In genomic region chr11:120169208-120169992, GRCm38 (mm10) we compare ENCODE assay signal across 8 mouse cellular contexts. TPM values are rescaled to one million over a fixed set of nuclear protein-coding genes. Genes with fewer than 3 reads are reported as not detected.
DNase-seq lines count a peak whose midpoint lies in the region; ATAC-seq lines count a peak whose summit lies in the region.

No protein-coding gene starts in this region.

- peaks cover 11% of the 10 kb centered on the region; the same call in 1 of the 2 replicates for H3K4me1 ChIP-seq in forebrain, embryonic 14.5 days (ENCODE audit: control insufficient read depth, insufficient read depth, low read length)
- H3K4me1 ChIP-seq in lung, embryonic 16.5 days (replicated peaks; ENCODE audit: control insufficient read depth, insufficient read depth, low read length): peaks cover 11% of the 10 kb centered on the region; the same call in 1 of the 2 replicates

- H3K9me3 ChIP-seq in forebrain, embryonic 14.5 days (replicated peaks; ENCODE audit: control insufficient read depth, low read length): no peaks in the 10 kb centered on the region
- H3K9me3 ChIP-seq in lung, embryonic 16.5 days (ENCODE audit: control insufficient read depth, low read length): no peaks in the 10 kb centered on the region

- WGBS in forebrain, embryonic 14.5 days: 20% methylated on average over 21 of the region's 21 CpGs
- 19% methylated on average over 21 of the region's 21 CpGs for WGBS in lung, embryonic 16.5 days

- 0 out of 2 replicates have a peak overlapping the region, but pooled peaks have one; percentile 30 for H3K9ac ChIP-seq in forebrain, embryonic 14.5 days (ENCODE audit: low read length)
- peak overlapping the region; percentile 53 for H3K9ac ChIP-seq in lung, embryonic 16.5 days (ENCODE audit: low read length)

- H3K36me3 ChIP-seq in forebrain, embryonic 14.5 days (ENCODE audit: control insufficient read depth, insufficient read depth, low read length): no peaks in the 10 kb centered on the region
- H3K36me3 ChIP-seq in lung, embryonic 16.5 days (ENCODE audit: control insufficient read depth, insufficient read depth, low read length): no peaks in the 10 kb centered on the region

- ATAC-seq in cerebellum, adult (ENCODE audit: insufficient number of reproducible peaks, low FRiP score, low TSS enrichment): peak; percentile 52; the same call in 1 of the 2 replicates
- peak; percentile 80 for ATAC-seq in forebrain, embryonic 14.5 days
- peak; percentile 74 for ATAC-seq in lung, embryonic 16.5 days (ENCODE audit: low read depth)

- peak; percentile 47 for DNase-seq in MEL-GATA-1-ER (ENCODE audit: extremely low read depth, low read depth)
- DNase-seq in forebrain, embryonic 14.5 days (ENCODE audit: low spot score): peak; percentile 86
- DNase-seq in heart, postnatal 25 days (ENCODE audit: low spot score): peak; percentile 50
- peak; percentile 64 to 72 for DNase-seq in layer of hippocampus, adult 8-10 months (ENCODE audit: low spot score in 2 of 2)
- DNase-seq in right cerebral cortex, postnatal 14 days: peak; percentile 70
- DNase-seq in ovary, adult 18-20 months (ENCODE audit: low spot score): no peak

- H3K4me2 ChIP-seq in forebrain, embryonic 14.5 days (ENCODE audit: low read length): peak overlapping the region; percentile 43
- peak overlapping the region; percentile 53 for H3K4me2 ChIP-seq in lung, embryonic 16.5 days (ENCODE audit: low read depth, low read length)

- H3K27me3 ChIP-seq in forebrain, embryonic 14.5 days (replicated peaks; ENCODE audit: control insufficient read depth, insufficient read depth, low read length): no peaks in the 10 kb centered on the region
- no peaks in the 10 kb centered on the region for H3K27me3 ChIP-seq in lung, embryonic 16.5 days (ENCODE audit: control insufficient read depth, insufficient read depth, low read depth, low read length)

- peak overlapping the region; percentile 3; the same call in 1 of the 2 replicates for H3K4me3 ChIP-seq in forebrain, embryonic 14.5 days (ENCODE audit: low read depth, low read length)
- peak overlapping the region; percentile 31 for H3K4me3 ChIP-seq in lung, embryonic 16.5 days (ENCODE audit: low read length)

- H3K27ac ChIP-seq in forebrain, embryonic 14.5 days (ENCODE audit: low read depth, low read length): no peak overlapping the region
- H3K27ac ChIP-seq in lung, embryonic 16.5 days (ENCODE audit: low read length): no peak overlapping the region

- intact Hi-C loops in heart, postnatal 25 days (cut with DNase I): loop anchor here (5.0 kb wide), 1 partner anchor 57 kb away; no protein-coding TSS in a partner anchor

RNA-seq across cellular contexts. Expression of gene Slc38a10, which starts 18.3 kb away (rescaled TPM):
- polyA plus RNA-seq in forebrain, embryonic 14.5 days (2014; fragmentation: Nextera tagmentation; extraction: Ambion mirVana): 53.6 and 72.5 TPM in 2 replicates
- 10 to 100 TPM; 75.9 to 78.0 TPM for total RNA-seq in heart, postnatal 25 days (2021)
- total RNA-seq in layer of hippocampus, adult 8-10 months (2022): 10 to 100 TPM; 83.1 to 95.2 (median 88.8) TPM
- polyA plus RNA-seq in lung, embryonic 16.5 days (2015; fragmentation: Nextera tagmentation; extraction: Ambion mirVana): 96.3 and 100 TPM in 2 replicates
